Mouse (Mus musculus): ENCODE data around the gene Nrn1. TPM values are rescaled to one million over a fixed set of nuclear protein-coding genes. Genes with fewer than 3 reads are reported as not detected.
A peak's percentile ranks its signal among the peaks of the same experiment; 100 is the strongest.

Gene Nrn1
- total and polyA plus RNA-seq, 2 experiments = 213 to 292 TPM

DNA sequence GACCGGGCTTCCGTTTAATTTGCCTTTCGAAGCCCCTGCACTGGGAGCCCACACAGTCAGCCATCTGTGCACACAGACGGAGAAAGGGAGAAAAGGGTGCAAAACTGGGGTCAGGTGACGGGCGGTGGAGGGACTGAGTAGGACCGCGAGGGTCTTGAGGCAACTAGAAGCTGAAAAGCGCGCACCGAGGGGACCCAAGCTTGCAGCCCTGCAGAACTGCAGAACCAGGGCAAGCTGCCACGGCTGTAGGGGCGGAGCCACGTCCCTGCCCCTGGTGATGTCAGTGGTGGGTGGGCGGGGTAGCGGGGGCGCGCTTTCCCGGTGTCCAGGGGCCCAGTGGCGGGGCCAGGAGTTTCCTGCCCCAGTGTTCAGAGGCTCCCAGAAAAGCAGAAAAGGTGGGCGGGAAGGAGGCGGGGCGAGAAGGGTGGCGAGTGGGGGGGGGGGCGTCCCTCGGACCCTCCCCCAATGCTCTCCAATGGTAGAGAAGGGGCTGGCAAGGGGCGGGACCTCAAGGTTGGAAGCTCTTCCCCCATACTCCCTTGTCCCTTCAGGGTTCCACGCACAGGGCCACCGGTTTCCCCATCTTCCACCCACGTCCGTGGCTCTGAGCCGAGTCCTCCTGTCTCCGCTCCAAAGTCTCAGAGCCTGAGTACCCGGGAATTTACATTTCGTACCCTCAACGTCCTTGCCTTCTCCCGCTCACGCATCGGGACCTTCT, 1.1 kb upstream of the Nrn1 start:
- Histone ChIP-seq H3K27ac (replicated peaks; ENCODE audit: insufficient read depth, low read depth, low read length) (peak overlapping the region; percentile 85), H3K9ac (ENCODE audit: low read depth, low read length) (peak overlapping the region; percentile 78)
- under 1% methylated on average over 35 of the region's 39 CpGs for WGBS

DNA sequence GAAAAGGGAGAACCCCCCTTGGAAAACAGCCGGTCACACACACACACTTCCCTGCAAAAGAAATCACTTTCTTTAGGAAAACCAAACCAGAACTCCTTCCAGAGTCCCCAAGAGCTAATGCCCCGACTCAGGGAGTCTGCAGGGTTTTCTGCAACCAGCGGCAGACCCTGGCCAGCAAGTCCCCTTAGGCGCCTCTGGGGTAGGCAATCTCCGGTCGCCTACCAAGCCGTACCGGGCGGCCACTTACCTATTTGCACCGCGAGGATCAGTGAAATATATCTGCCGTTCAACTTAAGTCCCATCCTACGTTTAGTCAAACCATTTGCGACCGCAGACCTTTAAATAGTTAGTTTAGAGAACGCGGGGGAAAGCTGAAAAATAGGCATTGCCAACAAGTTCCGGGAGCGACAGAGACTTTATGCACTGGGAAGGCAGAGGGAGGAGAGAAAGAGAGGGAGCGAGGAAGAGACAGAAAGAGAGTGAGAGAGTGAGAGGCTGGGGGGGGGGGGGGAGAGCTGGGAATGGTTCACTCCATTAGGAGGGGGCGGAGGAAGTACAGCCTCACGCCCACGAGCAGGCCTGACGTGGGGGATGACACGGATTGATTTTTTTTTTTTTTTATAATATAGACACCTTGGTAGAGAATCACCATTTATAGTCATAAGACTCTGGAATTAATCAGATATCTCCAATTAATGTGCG, 791 bp downstream of the Nrn1 start:
- no peak for TF ChIP-seq CTCF (IDR thresholded peaks at IDR 0.05; ENCODE audit: low read depth, low read length)
- 0 out of 2 replicates have a peak, but pooled peaks have one; percentile 5 for TF ChIP-seq POLR2A (IDR thresholded peaks at IDR 0.05; ENCODE audit: extremely low read depth, insufficient read depth, low read length)
- peak overlapping the region; percentile 92 for H3K9ac ChIP-seq (ENCODE audit: low read depth, low read length)
- peaks cover 5% of the 10 kb centered on the region for H3K4me1 ChIP-seq (ENCODE audit: control insufficient read depth, insufficient read depth, low read length)
- H3K4me3 ChIP-seq (ENCODE audit: insufficient read depth, low read depth, low read length) = peak overlapping the region; percentile 96
- under 1% methylated on average over 26 of the region's 26 CpGs for WGBS
- H3K36me3 ChIP-seq (ENCODE audit: control insufficient read depth, insufficient read depth, low read length) = peaks cover 3% of the 10 kb centered on the region
- H3K79me2 ChIP-seq (ENCODE audit: control insufficient read depth, insufficient read depth, low read length) = peaks cover 10% of the 10 kb centered on the region
- DNase-seq (ENCODE audit: extremely low read depth, low read depth, low spot score) = peak; percentile 69
- H3K27me3 ChIP-seq (ENCODE audit: control insufficient read depth, insufficient read depth, low read length) = no peaks in the 10 kb centered on the region
- H3K27ac ChIP-seq (replicated peaks; ENCODE audit: insufficient read depth, low read depth, low read length) = peak overlapping the region; percentile 90

More for the DNA sequence above, 1.1 kb upstream of the Nrn1 start:
- H3K4me3 ChIP-seq (ENCODE audit: insufficient read depth, low read depth, low read length) = peak overlapping the region; percentile 71
- no peaks in the 10 kb centered on the region for H3K36me3 ChIP-seq (ENCODE audit: control insufficient read depth, insufficient read depth, low read length)
- H3K79me2 ChIP-seq (ENCODE audit: control insufficient read depth, insufficient read depth, low read length) = peaks cover 3% of the 10 kb centered on the region; the same call in 1 of the 2 replicates
- peaks cover 4% of the 10 kb centered on the region for H3K4me1 ChIP-seq (ENCODE audit: control insufficient read depth, insufficient read depth, low read length)
- peak; percentile 85 for DNase-seq (ENCODE audit: extremely low read depth, low read depth, low spot score)
- no peaks in the 10 kb centered on the region for H3K27me3 ChIP-seq (ENCODE audit: control insufficient read depth, insufficient read depth, low read length)
- TF ChIP-seq POLR2A (IDR thresholded peaks at IDR 0.05; ENCODE audit: extremely low read depth, insufficient read depth, low read length) (peak; percentile 65; the same call in 1 of the 2 replicates), CTCF (IDR thresholded peaks at IDR 0.05; ENCODE audit: low read depth, low read length) (no peak)

DNA sequence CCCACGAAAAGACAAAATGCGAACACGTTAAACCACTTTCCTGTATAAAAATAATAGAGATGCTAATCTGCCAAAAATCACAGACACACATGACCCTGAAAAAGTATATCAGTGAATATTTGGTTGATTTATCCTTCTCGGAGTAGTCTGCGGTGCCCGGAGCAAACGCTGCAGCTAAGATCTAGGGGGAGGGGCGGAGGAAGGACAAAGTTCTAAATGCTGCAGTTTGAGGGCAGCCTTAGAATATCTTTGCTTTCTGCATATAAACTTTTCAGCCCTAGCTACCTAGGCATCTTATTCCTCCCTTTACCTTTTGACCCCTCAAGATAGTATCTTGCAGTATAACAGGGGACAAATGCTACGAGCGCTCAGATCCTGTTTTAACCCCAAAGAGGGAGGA, 1.4 kb downstream of the Nrn1 start:
- peak overlapping the region; percentile 92 for H3K9ac ChIP-seq (ENCODE audit: low read depth, low read length)
- peak overlapping the region; percentile 96 for H3K4me3 ChIP-seq (ENCODE audit: insufficient read depth, low read depth, low read length)
- H3K27me3 ChIP-seq (ENCODE audit: control insufficient read depth, insufficient read depth, low read length) = no peaks in the 10 kb centered on the region
- no peak for TF ChIP-seq CTCF (IDR thresholded peaks at IDR 0.05; ENCODE audit: low read depth, low read length)
- no peak for TF ChIP-seq POLR2A (IDR thresholded peaks at IDR 0.05; ENCODE audit: extremely low read depth, insufficient read depth, low read length)
- peaks cover 10% of the 10 kb centered on the region for H3K79me2 ChIP-seq (ENCODE audit: control insufficient read depth, insufficient read depth, low read length)
- DNase-seq (ENCODE audit: extremely low read depth, low read depth, low spot score) = peak; percentile 68
- H3K27ac ChIP-seq (replicated peaks; ENCODE audit: insufficient read depth, low read depth, low read length) = peak overlapping the region; percentile 87
- peaks cover 5% of the 10 kb centered on the region for H3K4me1 ChIP-seq (ENCODE audit: control insufficient read depth, insufficient read depth, low read length)
- 3% methylated on average over 10 of the region's 10 CpGs for WGBS
- H3K36me3 ChIP-seq (ENCODE audit: control insufficient read depth, insufficient read depth, low read length) = peaks cover 3% of the 10 kb centered on the region

DNA sequence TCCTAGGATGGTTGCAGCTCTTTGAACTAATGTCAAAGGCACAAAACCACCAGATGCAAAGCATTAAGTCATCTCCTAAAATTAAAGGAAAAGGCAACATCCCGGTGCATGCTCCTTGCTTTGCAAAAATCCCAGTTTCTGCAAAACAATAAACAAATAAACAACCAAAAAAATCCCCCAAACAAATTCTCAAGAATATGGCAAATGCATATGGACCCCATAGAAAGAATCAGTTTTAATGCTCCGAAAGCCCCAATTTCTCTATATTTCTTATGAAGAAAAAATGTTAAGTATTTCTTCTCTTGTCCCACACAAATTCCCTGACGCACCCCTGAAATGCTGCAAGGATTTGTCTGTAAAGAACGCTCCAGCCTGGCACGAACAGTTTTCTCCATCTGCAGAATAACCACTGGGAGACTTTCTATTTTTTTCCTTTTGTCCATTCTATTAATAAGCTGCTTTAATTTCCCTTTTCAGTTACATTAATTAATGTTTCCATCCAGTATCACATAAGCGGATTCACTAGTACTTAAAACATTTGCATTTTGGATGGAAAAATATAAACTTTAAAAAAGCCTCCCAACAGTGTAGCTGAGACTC, 1.9 kb downstream of the Nrn1 start:
- WGBS = 11% methylated on average over 6 of the region's 6 CpGs
- Histone ChIP-seq H3K4me1 (ENCODE audit: control insufficient read depth, insufficient read depth, low read length) (peaks cover 5% of the 10 kb centered on the region), H3K27ac (replicated peaks; ENCODE audit: insufficient read depth, low read depth, low read length) (no peak overlapping the region), H3K9ac (ENCODE audit: low read depth, low read length) (no peak overlapping the region), H3K27me3 (ENCODE audit: control insufficient read depth, insufficient read depth, low read length) (no peaks in the 10 kb centered on the region), H3K79me2 (ENCODE audit: control insufficient read depth, insufficient read depth, low read length) (peaks cover 10% of the 10 kb centered on the region), H3K36me3 (ENCODE audit: control insufficient read depth, insufficient read depth, low read length) (peaks cover 8% of the 10 kb centered on the region), H3K4me3 (ENCODE audit: insufficient read depth, low read depth, low read length) (peak overlapping the region; percentile 38)
- DNase-seq (ENCODE audit: extremely low read depth, low read depth, low spot score) = peak; percentile 29
- no peak for TF ChIP-seq CTCF (IDR thresholded peaks at IDR 0.05; ENCODE audit: low read depth, low read length)

DNA sequence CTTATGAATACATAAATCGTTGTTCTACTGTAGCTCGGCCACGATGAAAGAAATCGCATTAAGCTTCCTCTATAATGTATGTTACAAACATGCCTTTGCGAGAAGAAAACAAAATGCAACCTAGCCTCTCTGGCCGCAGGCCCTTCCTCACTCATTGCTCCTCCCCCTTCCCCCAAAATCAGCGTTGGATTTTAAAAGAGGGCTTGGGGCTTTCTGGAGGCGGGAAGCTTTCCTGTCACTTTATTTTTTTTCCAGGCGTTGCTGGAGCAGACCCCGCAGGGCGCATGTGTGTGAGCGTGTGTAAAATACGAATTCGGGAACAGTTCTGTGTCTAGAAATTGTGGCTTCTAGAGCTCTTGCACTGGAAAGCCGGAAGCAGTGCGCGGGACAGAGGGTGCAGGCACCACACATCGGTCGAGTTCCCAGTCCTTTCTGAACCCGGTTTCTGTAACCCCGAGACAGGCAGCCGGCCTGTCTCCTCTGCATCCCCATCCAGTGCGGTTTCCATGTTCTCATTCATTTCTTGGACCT, 2.9 kb downstream of the Nrn1 start:
- Histone ChIP-seq H3K27me3 (ENCODE audit: control insufficient read depth, insufficient read depth, low read length) (no peaks in the 10 kb centered on the region), H3K36me3 (ENCODE audit: control insufficient read depth, insufficient read depth, low read length) (peaks cover 8% of the 10 kb centered on the region), H3K79me2 (ENCODE audit: control insufficient read depth, insufficient read depth, low read length) (peaks cover 10% of the 10 kb centered on the region), H3K9ac (ENCODE audit: low read depth, low read length) (peak overlapping the region; percentile 51; the same call in 1 of the 2 replicates), H3K4me3 (ENCODE audit: insufficient read depth, low read depth, low read length) (peak overlapping the region; percentile 45), H3K27ac (replicated peaks; ENCODE audit: insufficient read depth, low read depth, low read length) (no peak overlapping the region), H3K4me1 (ENCODE audit: control insufficient read depth, insufficient read depth, low read length) (peaks cover 5% of the 10 kb centered on the region)
- peak; percentile 40 for DNase-seq (ENCODE audit: extremely low read depth, low read depth, low spot score)
- TF ChIP-seq POLR2A (IDR thresholded peaks at IDR 0.05; ENCODE audit: extremely low read depth, insufficient read depth, low read length) (no peak), CTCF (IDR thresholded peaks at IDR 0.05; ENCODE audit: low read depth, low read length) (no peak)
- under 1% methylated on average over 23 of the region's 23 CpGs for WGBS

Data from liver, adult 2 months (tissue).